Mouse (Mus musculus) gastrocnemius, adult 2 months (tissue): ENCODE data around the gene Car11. TPM values are rescaled to one million over a fixed set of nuclear protein-coding genes. Genes with fewer than 3 reads are reported as not detected.

Experiments used
- DNase-seq: peaks from one replicate; pipeline ENCODE4 v3.0.0; 2022
- H3K27ac ChIP-seq: fragments of 200-600 bp; 2 replicates; pipeline ENCODE4 v1.8.1; 2022; ENCODE audit warnings: mild to moderate bottlenecking
- H3K4me3 ChIP-seq: fragments of 200-600 bp; 2 replicates; pipeline ENCODE4 v1.8.1; 2022; ENCODE audit warnings: mild to moderate bottlenecking, moderate library complexity
- CTCF ChIP-seq: fragments of 200-600 bp; IDR thresholded peaks from 2 replicates; pipeline ENCODE4 v1.8.1; 2022; ENCODE audit warnings: antibody characterized with exemption, mild to moderate bottlenecking, moderate library complexity
- intact Hi-C: fragments of 180-260 bp; cut with DNase I; formaldehyde crosslinking; loops from one replicate; pipeline ENCODE4 v1.15.1; 2025
- total RNA-seq, 2 experiments: library from RNA; stranded (reverse); gene quantifications; 2 replicates each; pipeline ENCODE4 v1.2.3; 2021

Gene Car11
- total RNA-seq, 2 experiments from 2014 or later = 7.7 to 16.4 TPM

DNA sequence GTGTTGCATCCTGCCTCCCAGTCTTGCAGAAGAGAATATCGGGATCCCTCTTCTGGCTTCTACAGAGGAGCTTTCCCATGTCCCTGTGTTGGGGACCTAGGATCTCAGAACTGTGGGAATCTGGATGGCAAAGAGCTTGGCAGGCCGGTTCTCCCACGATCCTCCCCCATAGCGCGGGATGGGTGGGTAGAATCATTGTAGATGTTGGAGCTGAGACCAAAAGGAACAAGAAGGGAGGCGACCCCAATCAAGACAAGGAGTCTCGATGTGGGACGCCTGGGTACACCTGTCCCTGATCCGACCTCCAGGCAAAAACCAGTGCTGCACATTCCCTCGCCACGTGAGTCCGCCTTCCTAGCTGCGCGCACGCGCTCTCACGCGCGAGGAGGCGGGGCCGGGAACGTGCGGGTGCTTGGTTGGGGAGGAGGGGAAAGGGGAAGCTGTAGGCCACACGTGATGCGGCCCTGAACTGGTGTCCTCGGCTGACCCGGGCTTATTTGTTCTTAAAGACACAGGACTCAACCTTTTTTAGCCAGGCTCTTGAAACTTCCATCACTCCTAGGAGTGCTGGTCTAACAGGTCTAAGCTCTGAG, 7.8 kb downstream of the Car11 start:
- TF ChIP-seq CTCF = no peak
- peak; percentile 99 for DNase-seq
- intact Hi-C loops = no loop called here

DNA sequence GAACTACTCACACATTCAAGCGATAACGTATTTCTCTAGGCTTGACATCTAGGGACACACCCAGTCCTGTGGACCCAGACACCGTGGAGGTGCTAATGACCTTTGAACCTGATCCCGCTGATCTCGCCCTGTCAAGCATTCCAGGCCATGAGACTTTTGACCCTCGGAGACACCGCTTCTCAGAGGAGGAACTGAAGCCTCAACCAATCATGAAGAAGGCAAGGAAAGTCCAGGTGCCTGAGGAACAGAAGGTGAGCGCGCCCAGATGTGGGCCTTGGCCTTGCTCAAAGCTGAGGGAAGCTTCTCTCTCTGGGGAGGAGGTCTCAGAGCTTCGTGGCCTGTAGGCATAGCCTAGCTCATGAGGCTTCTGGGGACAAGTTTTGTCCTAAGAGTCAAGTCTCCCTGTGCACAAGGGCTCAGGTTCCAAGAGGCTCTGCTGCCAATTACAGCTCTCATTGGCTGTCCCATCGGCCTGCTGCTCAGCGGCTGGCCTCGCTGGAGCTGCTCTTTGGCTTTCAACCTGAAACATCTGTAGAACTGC, 8.6 kb downstream of the Car11 start:
- Histone ChIP-seq H3K4me3 (peak overlapping the region; percentile 79), H3K27ac (peak overlapping the region; percentile 93)
- peak; percentile 84 for DNase-seq
- intact Hi-C loops = no loop called here
- no peak for TF ChIP-seq CTCF

More for the DNA sequence above, 7.8 kb downstream of the Car11 start:
- Histone ChIP-seq H3K27ac (peak overlapping the region; percentile 93), H3K4me3 (peak overlapping the region; percentile 79)

DNA sequence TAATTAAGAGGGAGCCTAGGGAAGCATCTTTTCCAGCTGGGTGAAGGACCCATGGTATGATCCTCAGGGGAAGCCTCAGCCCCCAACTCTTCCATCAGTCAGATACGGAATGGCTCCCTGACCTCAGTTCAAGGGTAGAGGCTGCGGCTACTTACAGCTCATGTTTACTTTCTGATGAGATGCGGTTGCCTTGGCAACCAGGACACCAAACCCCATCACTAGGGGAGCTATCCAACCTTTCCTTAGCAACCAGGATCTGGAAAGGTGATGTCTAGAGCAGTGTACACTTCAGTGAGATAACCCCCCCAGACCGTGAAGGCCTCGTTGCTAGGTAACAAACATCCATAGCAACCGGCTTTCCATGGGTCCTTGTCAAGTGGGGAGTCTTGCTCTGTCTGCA, 9.4 kb downstream of the Car11 start:
- Histone ChIP-seq H3K4me3 (peak overlapping the region; percentile 79), H3K27ac (peak overlapping the region; percentile 93)
- intact Hi-C loops = no loop called here
- no peak for TF ChIP-seq CTCF
- DNase-seq = no peak

DNA sequence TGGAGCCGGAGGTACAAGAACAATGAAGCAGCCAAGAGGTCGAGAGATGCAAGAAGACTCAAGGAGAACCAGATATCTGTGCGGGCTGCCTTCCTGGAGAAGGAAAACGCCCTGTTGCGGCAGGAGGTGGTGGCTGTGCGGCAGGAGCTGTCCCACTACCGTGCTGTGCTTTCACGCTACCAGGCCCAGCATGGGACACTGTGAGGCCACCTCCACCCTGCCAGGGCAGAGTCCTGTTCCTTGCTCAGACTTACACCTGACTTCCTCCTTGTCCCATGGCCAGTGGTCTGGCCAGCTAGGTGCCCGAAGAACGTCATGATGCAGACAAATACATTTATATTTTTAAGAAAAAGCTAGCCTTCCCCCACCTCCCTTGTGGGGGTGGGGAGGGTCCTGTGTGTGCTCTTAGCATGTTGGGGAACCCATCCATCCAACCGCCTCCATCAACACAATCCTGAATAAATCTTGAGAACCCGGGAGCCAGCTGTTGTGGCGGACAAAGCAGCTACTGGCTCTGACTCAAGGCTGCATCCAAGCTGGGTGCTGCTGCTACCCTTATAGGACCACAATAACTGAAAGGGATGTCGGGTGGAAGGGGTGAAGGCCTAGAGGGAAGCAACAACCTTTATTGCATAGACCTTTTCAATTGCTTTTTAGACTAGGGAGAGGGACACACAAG, 10.2 kb downstream of the Car11 start:
- peak overlapping the region; percentile 79 for H3K4me3 ChIP-seq
- DNase-seq = no peak
- TF ChIP-seq CTCF = no peak
- intact Hi-C loops = loop anchor here (10.0 kb wide), 2 partner anchors 1155 to 1335 kb away; partner anchors contain the start of gene Nr1h2
- peak overlapping the region; percentile 93 for H3K27ac ChIP-seq

DNA sequence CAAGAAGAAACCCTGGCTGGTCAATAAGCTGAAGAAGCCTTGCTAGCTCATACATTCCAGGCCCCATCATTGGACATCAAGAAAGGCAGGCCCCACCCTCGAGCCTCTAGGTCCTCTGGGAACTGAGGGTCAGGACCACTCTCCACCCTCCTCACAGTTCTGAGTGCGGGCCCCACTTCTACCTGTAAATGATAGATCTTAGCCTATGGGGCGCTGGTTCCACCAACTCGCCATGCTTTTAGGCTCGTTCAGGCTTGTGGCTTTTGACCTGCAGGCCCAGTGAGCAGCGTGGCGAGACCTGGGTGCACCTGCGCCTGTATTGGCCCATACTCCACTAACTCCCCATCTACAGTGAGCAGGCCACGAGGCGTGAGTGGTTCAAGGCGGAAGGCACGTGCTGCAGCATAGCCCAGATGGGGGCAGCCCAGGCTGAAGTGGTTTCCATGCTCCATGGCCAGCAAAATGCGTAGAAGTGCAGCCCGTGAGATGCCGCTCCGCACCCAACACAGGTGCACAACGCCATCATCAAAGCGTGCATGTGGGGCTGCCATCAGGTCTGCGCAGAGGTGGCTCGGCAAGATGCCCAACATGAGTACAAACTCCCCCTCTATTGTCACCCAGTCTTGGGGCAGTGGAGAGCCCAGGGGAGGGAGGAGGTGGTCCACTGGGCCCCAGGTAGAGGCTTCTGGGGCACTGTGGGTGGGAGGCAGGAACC, 11.0 kb downstream of the Car11 start:
- TF ChIP-seq CTCF = no peak
- intact Hi-C loops = loop anchor here (10.0 kb wide), 2 partner anchors 1156 to 1336 kb away; partner anchors contain the start of gene Nr1h2
- Histone ChIP-seq H3K27ac (peak overlapping the region; percentile 93), H3K4me3 (no peak overlapping the region)
- DNase-seq = peak; percentile 52

DNA sequence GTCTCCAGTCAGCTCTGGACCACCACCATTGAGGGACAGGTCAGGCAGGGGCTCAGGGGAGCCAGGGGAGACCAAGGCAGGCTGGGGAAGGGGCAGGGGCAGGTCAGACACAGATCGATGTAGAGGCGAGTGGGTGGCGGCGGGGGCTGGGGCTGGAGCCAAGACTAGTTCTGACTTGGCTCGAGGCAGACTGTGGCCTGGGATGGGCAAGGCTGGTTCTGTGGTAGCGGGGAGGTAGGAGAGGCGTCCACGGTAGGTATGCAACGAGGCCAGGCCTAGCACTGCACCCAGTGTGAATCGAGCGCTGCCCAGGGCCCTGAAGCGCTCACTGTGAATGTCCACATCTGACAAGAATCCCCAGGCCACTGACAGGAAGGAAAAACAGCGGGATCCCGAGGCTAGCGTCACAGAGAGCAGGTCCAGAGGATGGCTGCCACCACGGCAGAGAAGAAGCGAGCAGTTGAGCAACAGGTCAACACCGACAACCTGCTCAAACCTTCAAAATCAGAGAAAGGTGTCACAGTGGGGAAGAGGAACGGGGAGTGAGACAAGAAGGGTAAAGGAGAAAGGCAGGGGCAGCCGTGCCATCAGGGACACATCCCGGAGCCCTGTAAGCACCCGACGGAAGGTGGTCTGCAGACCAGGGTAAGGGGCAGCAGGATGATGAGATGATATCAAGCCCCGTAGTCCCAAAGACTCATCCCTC, 11.8 kb downstream of the Car11 start:
- no peak for TF ChIP-seq CTCF
- H3K4me3 ChIP-seq = no peak overlapping the region
- peak; percentile 54 for DNase-seq
- intact Hi-C loops = loop anchor here (10.0 kb wide), 2 partner anchors 1157 to 1337 kb away; partner anchors contain the start of gene Nr1h2
- peak overlapping the region; percentile 93; the same call in 1 of the 2 replicates for H3K27ac ChIP-seq

DNA sequence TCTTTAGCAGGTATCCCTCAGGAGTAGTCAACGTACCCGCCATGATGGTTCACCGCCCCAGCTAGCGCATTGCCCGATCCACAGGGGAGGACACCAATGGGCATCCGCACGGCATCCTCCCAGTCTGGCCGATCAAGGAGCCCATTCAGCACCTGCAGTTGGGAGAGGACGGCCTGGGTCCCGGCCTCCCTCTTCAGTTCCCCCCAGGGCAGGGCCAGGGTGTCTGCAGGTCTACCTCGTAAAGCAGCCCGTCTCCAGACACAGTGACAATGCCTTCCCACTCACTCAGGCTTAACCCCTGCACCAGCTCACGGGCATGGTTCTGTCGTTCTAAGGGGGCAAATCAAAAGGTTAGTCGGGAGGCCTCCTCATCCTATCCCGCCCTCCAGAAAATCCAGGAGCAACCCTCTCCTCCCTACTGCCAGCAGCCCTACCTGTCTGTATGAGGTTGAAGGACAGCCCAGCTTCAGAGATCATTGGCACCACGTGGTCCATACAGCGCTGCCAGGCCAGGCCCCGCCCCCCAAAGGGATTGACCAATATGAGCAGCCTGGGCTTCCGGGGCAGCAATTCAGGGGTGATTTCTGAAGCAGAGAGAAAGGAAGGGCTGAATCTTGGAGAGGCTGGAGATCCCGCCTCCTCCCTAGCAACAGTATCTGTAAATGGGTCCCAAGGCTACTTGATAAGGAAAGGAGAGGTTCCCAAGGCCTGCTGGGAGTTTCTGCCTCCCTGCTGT, 12.5 kb downstream of the Car11 start:
- TF ChIP-seq CTCF = no peak
- peak; percentile 77 for DNase-seq
- intact Hi-C loops = loop anchor here (10.0 kb wide), 2 partner anchors 1157 to 1337 kb away; partner anchors contain the start of gene Nr1h2
- no peak overlapping the region for H3K4me3 ChIP-seq
- H3K27ac ChIP-seq = peak overlapping the region; percentile 93

DNA sequence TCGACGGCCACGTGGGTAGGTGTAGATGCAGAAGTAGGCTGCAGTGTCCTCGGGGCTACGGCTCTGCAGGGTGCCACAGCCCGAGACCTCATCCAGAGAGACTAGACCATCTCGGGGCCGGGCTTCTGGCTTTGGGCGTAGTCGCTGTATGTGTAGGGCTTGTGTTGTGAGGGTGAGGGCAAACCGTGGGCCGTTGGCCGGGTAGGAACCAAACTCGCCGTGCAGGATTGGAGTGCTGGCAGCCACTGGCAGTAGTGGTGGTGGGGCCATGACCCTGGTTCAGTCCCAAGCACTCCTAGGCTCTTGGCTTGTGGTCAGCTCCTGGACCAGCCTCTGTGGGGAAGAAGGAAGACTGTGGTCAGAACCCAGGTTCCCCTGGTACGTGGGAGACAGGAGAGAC, 13.8 kb downstream of the Car11 start:
- no peak overlapping the region for H3K4me3 ChIP-seq
- no peak for TF ChIP-seq CTCF
- no peak overlapping the region for H3K27ac ChIP-seq
- intact Hi-C loops = loop anchor here (10.0 kb wide), 2 partner anchors 1159 to 1339 kb away; partner anchors contain the start of gene Nr1h2
- DNase-seq = peak; percentile 41

DNA sequence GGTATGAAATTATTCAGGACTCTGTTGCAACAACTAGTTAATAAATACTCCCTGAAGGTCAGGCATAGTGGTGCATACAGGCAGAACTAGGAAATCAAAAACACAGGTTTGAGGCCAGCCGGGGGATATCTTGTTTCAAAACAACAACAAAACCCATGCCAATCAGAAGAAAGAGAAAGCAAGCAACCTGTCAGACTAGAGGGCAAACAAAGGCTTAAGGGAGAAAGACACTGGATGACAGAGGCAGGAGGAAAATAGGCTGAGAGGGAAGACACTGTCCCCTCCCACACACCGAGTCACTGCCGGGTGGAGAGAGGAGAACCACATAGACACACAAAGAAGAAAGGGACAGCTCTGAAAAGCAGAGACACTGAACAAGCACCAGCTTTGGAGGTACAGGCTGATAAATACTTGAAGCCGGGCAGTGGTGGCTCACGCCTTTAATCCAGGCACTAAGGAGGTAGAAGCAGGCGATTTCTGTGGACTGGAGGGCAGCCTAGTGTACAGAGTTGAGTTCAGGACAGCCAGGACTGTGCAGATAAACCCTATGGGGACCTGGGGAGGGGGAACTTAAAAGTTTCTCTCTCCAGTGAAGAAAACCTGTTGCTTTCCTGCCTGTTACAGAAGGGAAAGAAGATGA, 14.4 kb downstream of the Car11 start:
- peak overlapping the region; percentile 94 for H3K27ac ChIP-seq

DNA sequence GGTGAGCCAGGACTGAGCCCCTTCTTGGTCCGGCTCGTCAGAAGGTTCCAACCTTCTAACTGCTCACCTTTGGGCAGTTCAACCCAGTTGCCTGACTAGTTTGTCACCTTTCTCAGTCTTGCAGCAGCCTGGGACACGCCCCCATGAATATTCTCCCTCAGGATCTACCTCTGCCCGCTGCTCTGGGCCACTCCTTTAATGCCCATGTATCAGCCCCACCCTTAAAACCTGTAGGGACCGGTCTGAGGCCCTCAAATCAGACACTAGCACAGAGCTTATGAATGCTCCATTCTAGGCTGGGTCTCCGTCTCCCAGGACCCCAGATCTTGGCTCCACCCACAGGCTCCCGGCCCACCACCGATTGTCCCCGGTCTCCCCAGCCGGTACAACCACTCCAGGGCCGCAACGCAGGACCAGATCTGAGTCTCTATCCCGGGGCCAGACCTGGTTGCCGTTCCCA, 15.0 kb downstream of the Car11 start:
- no peak for TF ChIP-seq CTCF
- H3K27ac ChIP-seq = peak overlapping the region; percentile 94
- intact Hi-C loops = loop anchor here (10.0 kb wide), 2 partner anchors 1160 to 1340 kb away; partner anchors contain the start of gene Nr1h2
- DNase-seq = no peak
- peak overlapping the region; percentile 93 for H3K4me3 ChIP-seq

More for the DNA sequence above, 14.4 kb downstream of the Car11 start:
- DNase-seq = no peak
- no peak for TF ChIP-seq CTCF
- H3K4me3 ChIP-seq = peak overlapping the region; percentile 93
- intact Hi-C loops = loop anchor here (10.0 kb wide), 2 partner anchors 1159 to 1339 kb away; partner anchors contain the start of gene Nr1h2
